Mouse (Mus musculus) lung, postnatal 14 days (tissue): Measurements from ENCODE around the gene Rap1gap2.
A peak's percentile ranks its signal among the peaks of the same experiment; 100 is the strongest.

Source experiments
- DNase-seq: peaks from one replicate; pipeline ENCODE4 v3.0.0; 2021

The Rap1gap2 gene

GRCm38 (mm10) chr11:74395583-74395982 is 215.1 kb downstream of the Rap1gap2 start:
- no peak for DNase-seq

GRCm38 (mm10) chr11:74393489-74393888 is 217.2 kb downstream of the Rap1gap2 start:
- DNase-seq = no peak

- DNase-seq = no peak
These were observed 217.8 kb downstream of the Rap1gap2 start for GRCm38 (mm10) chr11:74392903-74393302.

- DNase-seq = no peak
These were observed 218.8 kb downstream of the Rap1gap2 start for GRCm38 (mm10) chr11:74391899-74392298.

GRCm38 (mm10) chr11:74387203-74387602 is 223.5 kb downstream of the Rap1gap2 start:
- DNase-seq = no peak

GRCm38 (mm10) chr11:74385674-74386073 is 225.0 kb downstream of the Rap1gap2 start:
- no peak for DNase-seq

GRCm38 (mm10) chr11:74379166-74379873 is 231.4 kb downstream of the Rap1gap2 start:
- no peak for DNase-seq

GRCm38 (mm10) chr11:74376847-74377246 is 233.9 kb downstream of the Rap1gap2 start:
- peak; percentile 39 for DNase-seq

GRCm38 (mm10) chr11:74371393-74372100 is 239.2 kb downstream of the Rap1gap2 start:
- DNase-seq = peak; percentile 76

GRCm38 (mm10) chr11:74361769-74362168 is 248.9 kb downstream of the Rap1gap2 start, which contains the start of gene Olfr412:
Olfr412 (plus strand) TSS chr11:74362069.
- DNase-seq = no peak

- DNase-seq = no peak
These were observed 258.2 kb downstream of the Rap1gap2 start, which contains the start of gene Olfr411 for GRCm38 (mm10) chr11:74352550-74352949. Olfr411 (minus strand) TSS chr11:74352650.

- no peak for DNase-seq
These were observed 272.8 kb downstream of the Rap1gap2 start, which contains the start of gene Olfr410 for GRCm38 (mm10) chr11:74337931-74338330. Olfr410 (minus strand) TSS chr11:74338031.
